Mouse (Mus musculus): ENCODE data around the gene Mfap2.

Gene Mfap2

DNA sequence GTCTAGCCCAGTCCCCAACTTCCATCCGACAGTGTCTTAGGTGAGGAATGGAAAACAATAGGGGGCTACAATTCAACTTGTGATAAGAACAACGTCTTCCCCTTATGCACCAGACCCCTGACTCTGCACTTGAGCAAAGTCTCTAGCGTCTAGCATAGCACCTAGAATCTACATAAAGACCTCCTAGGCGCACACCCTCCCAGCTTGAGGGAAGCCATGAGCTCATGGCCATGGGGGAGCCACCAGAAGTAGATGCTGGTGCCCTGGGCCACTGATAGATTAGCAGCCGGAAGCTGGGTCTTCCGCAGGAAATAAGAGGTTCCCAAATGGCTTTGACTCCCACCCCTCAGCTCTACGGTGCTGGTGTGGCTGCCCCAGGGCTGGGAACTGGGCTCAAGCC lies 22.7 kb upstream of the Mfap2 start:
- DNase-seq (ENCODE audit: low read depth, low spot score), result no peak

DNA sequence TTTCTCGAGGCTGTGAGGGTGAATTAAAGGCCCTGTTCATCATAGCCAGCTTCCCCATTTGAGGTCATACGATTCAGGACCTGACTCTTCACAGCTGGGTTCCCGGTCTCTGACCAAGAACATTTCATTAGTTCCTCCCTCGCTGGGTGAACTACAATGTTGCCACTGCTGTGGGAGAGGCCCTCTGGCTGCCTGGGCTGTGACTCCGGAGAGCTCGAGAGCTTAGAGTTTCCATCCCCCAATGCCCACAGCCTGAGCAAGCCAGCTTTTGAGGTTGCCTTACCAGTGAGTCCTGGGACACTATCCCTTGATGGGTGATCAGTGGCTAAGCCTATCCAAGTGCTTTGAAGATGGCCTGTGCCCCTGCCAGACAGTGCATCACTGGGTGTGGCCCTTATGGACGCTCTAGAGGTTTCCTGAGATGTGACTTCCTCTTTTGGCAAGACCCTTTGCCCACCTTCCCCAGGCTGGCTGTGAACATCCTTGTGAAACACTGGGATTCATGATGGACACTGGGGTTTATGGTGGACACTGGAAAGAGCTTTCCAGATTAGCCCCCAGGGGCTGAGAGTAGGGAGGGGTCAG lies 21.4 kb upstream of the Mfap2 start:
- DNase-seq (ENCODE audit: low read depth, low spot score), result no peak

DNA sequence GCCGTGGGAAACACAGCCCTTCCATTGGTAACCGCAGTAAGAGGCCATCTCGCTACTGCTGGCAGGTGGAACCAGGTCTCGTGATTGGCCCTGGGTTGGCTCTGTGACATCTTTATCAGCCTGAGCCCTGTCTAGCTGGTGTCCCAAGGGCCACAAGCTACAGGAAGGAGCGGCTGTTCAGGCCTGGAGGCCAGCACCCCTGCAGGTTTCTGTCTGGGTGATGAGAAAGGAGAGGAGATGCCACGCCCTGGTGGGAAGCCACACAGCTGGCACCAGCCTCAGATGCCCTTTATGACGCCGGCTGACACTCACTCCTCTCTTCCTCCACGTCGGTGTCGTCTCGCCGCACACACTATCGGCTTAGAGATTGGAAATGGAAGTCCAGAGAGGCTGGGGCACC lies 20.8 kb upstream of the Mfap2 start:
- no peak for DNase-seq (ENCODE audit: low read depth, low spot score)

DNA sequence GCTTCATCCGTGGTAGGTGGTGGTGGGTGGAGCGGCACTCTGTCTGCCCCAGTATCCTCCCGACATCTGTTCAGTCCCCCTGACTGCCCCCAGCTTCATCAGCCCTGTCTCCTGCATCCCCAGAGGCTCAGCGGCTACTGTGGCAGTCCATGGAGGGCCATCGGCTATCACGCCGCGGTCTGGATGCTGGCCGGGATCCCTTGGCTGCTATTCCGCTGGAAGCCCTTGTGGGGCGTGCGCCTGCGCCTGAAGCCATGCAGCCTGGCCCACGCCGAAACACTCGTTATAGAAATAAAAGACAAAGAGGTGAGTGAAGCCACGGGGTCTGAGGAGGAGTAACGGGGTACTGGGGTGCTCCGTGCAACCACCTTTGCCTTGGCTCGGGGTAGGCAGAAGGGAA lies 18.0 kb upstream of the Mfap2 start:
- no peak for DNase-seq (ENCODE audit: low read depth, low spot score)

DNA sequence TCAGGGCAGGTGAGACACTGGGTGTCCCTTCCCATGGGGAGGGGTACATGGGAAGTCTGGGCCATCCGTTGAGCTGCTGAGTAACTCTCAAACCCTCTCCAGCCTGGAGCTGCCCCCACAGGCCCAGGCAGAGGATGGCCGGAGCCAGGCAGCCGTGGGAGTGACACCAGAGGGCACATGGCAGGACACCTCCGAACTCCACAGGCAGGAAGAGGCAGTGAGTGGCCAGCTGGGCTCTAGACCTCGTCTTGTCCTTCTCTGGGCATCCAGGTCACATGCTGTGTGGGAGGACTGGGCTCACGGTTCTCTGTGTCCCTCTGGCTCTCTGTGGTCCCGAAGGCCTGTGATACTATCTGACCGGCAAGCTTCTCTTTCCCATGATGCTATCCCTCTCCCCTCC lies 16.4 kb upstream of the Mfap2 start:
- no peak for DNase-seq (ENCODE audit: low read depth, low spot score)

DNA sequence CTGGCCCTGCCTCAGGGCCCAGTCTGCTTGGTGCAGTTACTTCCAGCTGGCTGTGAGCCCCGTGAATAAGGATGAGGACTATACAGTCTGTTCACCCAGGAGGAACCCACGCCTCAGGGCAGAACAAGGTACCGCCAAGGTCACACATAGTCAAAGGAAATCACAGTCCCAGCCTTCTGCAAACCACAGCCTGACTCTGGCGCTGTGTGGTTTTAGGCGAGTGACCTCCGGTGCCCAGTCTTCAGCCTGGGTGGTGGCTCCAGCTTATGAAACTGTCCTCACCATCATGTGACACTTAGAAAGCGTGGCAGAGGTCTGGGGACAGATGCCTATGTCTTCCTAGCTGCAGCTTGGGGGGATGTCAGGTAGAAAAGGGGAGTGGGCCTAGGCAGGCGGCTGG lies 14.4 kb upstream of the Mfap2 start:
- no peak for DNase-seq (ENCODE audit: low read depth, low spot score)

DNA sequence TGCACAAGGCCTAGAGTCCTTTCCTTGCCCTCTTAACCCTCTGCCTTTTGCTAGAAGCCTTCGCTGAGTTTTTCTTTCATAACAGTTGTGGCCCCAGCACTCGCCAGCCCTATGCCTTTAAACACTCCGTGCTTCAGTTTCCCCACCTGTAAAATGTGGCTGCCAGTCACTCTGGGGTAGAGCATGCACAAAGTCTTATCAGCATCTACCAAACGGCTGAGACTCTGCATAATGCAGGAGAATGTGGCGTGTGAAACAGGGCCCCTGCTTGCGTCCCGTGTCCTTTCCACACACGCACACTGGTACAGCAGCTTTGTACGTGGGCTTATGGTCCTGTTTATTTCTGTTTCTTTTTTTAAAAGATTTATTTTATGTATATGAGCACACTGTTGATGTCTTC lies 13.4 kb upstream of the Mfap2 start:
- DNase-seq (ENCODE audit: low read depth, low spot score), result no peak

DNA sequence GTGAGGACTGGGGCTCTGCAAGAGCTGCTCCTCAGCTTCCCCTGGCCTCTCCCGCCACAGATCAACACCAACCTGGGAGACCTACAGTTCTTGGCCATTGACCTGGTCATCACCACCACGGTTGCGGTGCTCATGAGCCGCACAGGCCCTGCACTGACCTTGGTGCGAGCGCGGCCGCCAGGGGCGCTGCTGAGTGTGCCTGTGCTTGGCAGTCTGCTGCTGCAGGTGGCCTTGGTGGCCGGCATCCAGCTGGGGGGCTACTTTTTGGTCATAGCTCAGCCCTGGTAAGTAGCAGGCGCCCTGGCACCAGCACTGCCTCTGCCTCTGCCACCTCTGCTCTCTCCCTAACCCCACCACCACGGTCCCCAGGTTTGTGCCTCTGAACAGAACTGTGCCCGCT lies 4.2 kb upstream of the Mfap2 start:
- no peak for DNase-seq (ENCODE audit: low read depth, low spot score)

DNA sequence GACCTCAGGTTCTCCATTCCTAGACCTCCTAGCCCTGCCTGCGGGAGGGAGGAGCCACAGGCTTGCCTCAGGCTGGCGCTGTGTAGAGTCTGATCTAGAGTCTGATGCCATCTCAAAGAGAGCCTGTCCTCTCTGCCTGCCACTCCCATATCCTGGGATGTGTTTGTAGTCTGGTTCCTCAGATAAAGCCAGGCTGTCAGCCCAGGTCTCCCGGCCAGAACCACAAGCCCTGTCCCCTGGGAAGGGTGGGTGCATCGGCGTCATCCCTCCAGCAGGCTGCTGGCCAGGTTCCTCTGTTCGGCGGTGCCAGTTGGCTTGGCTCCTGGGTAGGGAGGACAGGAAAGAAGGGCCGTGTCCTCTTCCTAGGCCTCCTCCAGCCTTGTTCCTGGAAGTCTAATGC lies 2.2 kb upstream of the Mfap2 start:
- no peak for DNase-seq (ENCODE audit: low read depth, low spot score)

DNA sequence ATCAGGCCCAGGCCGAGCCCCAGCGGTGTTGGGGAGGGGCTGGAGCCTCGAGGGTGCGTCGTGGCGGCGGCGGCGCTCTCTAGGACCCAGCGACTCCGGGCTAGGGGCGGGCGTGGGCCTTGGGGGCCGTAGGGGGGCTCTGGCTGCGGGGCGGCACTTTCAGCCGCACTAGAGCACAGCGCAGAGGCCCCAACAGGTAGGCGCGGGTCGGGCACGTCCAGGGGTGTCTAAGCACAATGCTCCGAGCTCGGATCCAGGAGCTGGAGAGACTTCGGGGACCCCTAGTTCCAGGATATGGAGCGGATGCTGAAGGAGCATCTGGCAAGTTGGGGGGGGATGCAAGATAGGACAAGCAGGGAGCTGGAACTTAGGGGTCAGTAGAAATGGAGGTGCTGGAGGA lies 308 bp downstream of the Mfap2 start:
- no peak for DNase-seq (ENCODE audit: low read depth, low spot score)

DNA sequence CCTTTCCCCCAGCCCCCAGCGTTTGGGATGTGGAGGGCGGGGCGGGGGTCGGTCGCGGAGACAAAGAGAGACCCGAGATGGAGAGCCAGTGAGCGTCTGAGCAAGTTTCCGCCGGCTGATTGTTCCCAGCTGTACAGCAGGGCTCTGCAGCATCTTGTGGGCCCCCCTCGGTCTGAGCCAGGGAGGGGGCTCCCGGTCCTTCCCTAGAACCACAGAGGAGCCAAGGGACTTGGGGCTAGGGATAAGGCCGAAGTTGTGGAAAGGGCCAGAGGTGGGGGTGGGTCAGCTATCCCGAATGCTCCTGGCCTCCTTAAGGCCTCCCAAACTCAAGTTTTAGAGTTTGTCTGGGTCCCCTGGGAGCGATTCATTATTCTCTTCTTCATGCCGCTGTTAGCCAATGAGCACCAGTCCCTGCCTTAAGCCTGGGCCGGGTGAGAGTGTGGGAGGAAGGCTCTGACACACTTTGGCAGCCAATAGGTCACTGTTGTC lies 767 bp downstream of the Mfap2 start:
- no peak for DNase-seq (ENCODE audit: low read depth, low spot score)

DNA sequence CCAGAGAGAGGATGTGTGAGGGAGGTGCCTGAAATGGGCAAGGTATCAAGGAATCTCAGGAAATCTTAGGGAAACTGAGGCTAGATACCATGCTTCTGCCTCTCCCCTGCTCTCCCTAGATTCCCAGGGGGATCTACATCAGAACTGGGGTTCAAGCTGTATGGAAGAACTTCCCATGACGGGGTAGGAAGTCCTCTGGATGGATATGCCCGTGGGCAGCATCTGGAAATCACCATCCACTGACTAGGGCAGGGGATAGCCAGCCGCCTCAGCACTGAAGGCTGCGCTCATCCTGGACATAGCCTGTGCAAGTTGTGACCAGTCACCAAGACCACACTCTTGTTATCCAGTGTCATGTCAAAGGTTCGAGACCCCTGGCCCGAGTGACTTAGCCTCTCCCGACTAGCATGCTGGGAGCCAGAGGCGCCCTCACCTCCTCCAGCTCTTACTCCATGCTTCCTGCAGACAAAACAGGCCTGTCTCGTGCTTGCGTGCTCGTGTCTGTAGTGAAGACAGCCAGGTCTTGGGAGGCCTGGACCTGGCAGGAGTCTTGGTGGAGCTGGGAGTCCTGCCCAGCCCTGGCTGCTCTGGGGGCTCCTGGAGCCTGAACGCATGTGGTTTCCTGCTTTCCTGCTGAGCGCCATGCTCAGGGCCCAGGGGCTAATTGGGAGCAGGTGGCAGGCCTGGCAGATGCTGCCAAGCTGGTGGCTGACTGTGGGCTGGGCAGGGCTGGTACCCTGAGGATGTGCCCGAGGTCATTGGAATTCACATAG lies 1.5 kb downstream of the Mfap2 start:
- DNase-seq (ENCODE audit: low read depth, low spot score), result no peak

DNA sequence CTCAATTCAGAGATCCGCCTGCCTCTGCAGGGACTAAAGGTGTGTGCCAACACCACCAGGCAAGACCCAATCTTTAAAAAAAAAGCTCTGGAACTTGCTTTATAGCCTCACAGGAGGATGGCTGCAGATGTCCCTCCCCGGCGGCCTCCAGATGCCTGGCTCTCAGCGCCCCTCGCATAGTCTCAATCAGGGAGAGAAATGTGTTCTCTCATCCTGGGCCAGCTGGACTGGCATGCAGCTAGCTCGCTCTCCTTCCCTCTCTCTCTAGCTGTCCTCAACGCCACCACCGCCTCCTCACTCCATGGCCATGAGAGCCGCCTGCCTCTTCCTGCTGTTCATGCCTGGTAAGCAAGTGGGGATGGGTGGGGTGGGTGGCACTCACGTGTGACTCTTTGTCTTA lies 2.3 kb downstream of the Mfap2 start:
- no peak for DNase-seq (ENCODE audit: low read depth, low spot score)

DNA sequence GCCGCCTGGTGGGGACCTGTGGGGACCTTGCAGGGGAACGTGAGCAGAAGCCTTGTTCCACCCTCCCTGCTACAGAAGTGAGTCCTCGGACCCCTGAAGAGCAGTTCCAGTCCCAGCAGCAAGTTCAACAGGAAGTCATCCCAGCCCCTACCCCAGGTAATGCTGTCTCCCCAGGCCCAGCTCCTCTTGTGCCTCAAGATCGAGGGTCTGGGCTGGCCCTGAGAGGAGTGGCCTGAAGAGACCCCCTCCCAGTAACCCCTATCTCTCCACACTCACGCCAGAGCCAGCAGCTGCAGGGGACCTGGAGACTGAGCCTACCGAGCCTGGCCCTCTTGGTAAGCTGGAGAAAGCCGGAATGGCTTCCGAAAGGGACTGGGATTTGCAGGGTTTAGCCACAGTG lies 3.9 kb downstream of the Mfap2 start:
- no peak for DNase-seq (ENCODE audit: low read depth, low spot score)

DNA sequence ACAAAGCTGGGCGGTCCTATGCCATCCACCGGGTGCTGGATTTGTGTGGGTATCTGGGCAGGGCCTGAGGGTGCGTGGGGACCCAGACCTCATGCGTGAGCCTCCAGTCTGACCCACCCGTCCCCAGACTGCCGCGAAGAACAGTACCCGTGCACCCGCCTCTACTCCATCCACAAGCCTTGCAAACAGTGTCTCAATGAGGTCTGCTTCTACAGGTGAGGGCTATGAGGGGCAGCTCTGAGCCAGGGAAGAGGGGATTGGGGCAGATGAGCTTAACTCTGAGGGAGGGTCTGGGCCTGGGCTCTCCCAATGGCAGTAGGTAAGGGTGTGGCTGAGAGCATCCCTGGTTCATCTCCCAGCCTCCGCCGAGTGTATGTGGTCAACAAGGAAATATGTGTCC lies 4.6 kb downstream of the Mfap2 start:
- no peak for DNase-seq (ENCODE audit: low read depth, low spot score)

DNA sequence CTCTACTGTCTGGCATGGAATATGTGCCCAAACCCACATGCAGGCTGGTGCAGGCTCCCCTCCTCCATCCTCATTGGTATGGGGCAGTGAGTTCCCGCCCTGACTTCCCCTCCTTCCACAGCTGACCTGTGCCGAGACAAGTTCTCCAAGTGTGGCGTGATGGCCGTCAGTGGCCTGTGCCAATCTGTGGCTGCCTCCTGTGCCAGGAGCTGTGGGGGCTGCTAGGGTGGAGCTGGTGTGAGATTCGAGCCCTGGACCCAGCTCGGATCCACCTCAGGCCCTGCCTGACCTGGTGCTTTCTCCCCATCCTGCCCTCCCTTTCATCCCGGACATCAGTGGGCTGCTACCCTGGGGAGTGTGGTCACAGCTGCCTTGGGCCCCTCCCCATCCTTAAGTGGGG lies 5.1 kb downstream of the Mfap2 start:
- DNase-seq (ENCODE audit: low read depth, low spot score), result no peak

DNA sequence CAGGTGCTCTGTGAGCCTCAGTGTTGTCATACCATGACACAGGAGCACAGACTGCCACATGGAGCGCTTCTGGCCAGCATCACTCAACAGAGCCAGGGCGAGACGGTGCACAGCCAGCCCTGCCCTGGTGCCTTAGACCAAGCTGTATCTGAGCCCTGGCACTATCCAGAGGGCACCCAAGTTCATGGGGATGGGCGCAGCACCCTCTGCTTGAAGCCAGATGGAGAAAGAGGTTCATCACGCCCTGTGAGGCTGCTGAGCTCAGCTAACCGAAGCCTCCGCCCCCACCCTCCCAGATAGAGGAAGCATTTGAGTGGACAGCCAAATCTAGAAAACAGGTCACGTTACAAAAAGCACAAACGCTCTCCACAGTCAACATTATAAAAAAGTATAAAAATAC lies 6.1 kb downstream of the Mfap2 start:
- no peak for DNase-seq (ENCODE audit: low read depth, low spot score)

DNA sequence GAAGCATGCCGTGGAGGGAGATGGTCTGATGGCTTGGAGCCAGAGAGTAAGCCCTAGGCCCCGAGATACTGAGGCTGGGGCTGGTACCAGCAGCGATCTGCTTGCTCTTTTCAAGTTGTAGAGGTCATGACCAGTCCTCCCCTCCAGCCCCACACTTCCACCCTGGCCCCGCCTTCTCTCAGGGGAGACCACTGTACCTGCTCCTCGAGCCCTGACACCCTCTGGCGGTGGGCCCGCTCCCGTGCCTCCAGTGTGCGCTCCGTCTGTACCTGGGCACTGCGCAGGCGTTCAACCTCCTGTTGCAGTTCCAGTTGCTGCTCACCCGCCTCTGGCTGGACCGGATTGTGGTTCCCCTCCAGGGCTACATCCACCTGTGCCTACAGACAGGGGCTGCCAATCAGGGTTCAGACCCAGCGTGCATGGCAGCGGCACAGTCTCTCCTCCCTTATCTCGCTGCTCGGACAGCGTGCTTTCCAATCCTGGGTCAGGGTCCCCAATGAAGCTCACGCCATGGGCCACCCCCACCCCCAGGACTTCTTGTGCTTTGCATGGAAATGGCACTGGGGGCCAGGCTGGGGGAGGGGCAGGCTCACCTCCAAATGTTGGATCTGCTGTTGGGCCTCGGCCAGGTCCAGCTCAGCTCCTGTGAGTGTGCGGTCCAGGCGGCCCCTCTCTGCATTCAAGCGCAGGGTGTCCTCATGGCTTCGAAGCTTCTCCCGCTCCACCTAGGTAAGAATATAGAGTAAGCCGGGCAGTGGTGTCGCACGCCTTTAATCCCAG lies 7.6 kb downstream of the Mfap2 start:
- DNase-seq (ENCODE audit: low read depth, low spot score), result no peak

DNA sequence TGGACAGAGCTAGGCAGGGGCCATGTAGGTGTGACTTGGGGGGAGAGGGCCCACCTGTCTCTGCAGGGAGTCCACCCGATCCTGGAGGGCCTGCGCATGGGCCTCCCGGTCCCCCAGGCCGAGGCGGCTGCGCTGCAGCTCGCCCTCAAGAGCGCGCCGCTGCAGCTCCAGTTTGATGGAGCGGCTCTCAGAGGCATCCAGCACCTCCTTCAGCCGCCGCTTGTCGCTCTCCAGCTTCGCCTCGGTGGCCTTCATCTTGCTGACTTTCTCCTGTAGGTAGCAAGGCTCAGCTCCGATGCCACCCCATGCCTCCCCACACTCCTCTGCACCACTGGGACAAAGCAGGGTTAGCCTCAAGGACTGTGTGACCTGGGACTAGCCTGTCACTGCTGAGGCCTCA lies 10.0 kb downstream of the Mfap2 start:
- no peak for DNase-seq (ENCODE audit: low read depth, low spot score)

DNA sequence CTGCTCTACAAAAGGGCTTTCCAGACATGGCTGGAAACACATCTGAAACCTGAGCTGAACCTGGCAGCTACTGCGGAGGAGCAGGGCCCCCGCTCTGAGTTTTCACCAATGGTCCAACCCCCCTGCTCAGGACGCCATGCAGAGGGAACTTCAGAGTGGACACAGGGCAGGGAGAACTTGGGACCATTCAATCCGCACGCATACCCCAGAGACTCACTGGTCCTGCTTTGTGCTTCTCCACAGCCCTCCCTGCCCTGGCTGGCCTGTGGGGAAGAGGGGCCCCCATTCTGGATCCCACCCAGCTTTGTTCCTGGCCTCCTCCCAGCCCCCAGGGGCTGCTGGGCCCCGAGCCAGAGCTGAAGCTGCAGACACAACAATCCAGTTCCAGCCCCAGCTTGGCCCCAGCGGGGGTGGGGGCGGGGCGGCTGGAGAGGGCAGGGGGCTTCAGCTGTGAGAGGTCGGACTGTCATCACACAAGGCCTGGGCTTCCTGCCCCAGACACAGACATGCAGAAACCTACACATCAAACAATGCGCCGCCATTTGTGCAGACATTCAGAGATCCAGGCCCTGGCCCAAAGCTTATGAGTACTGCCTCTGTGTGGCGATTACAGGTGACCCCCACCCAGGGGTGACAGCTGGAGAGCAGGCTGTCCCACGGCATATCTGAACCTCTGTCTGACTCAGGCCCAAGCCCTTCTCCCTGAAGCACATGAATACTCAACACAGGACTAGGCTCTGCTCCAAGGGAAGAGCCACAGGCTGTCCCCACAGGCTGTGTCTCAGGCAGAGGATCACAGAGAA lies 10.8 kb downstream of the Mfap2 start:
- no peak for DNase-seq (ENCODE audit: low read depth, low spot score)

DNA sequence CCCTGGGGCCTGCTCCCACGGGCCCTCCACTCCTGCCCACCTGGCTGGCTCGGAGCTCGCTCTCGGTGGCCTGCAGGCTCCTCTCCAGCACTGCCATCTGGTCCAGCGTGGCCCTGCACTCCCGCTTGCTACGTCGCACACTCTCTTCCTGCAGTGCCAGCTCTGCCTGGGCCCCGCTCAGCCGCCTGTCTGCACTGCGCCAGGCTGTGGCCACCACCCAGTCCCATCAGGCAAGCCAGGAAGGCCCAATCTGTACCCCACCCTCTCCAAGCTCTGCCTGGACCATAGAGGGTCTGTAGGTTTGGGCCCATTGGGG lies 11.4 kb downstream of the Mfap2 start:
- no peak for DNase-seq (ENCODE audit: low read depth, low spot score)

DNA sequence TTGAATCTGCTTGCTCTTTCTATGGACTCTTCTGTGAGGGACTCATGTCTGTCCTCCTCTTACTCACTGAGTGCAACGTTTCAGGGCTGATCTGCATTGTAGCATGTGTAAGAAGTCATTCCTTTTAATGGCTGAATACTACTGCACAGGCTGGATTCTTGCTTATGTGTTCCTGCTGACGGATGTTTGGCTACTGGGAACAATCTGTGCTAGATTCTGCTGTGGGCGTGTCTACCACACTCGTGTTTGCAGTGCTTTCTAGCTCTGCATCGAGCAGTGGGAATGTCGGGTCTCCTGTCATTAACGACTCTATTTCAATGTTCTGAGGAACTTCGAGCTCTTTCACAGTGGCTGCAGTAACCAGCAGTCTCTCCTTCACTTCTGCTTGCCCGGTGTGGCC lies 13.8 kb downstream of the Mfap2 start:
- no peak for DNase-seq (ENCODE audit: low read depth, low spot score)
